Mouse (Mus musculus) forebrain, embryonic 11.5 days (tissue): ENCODE data around the gene Stk11. TPM values are rescaled to one million over a fixed set of nuclear protein-coding genes. Genes with fewer than 3 reads are reported as not detected.

Experiments
- ATAC-seq: fragments of 200-750 bp; cut with Nextera tagmentation; replicated peaks from 2 replicates; pipeline ENCODE4 v1.8.0; 2017; ENCODE audit warnings: moderate TSS enrichment; ENCODE audit not compliant: low FRiP score
- DNase-seq: peaks from one replicate; pipeline ENCODE4 v3.0.0-alpha.2; 2017; ENCODE audit warnings: low spot score
- H3K27ac ChIP-seq: fragments of 300-500 bp; sonication (generic); 2 replicates; pipeline ENCODE4 v1.5.1; 2014; ENCODE audit warnings: low read depth, low read length
- H3K27me3 ChIP-seq: fragments of 300-500 bp; sonication (generic); 2 replicates; pipeline ENCODE4 v1.6.1; 2014; ENCODE audit warnings: mild to moderate bottlenecking, low read length, mixed read lengths; ENCODE audit not compliant: control insufficient read depth, insufficient read depth
- H3K36me3 ChIP-seq: fragments of 300-500 bp; sonication (generic); 2 replicates; pipeline ENCODE4 v1.6.1; 2014; ENCODE audit warnings: mild to moderate bottlenecking, low read length, moderate library complexity, mixed read lengths; ENCODE audit not compliant: control insufficient read depth, insufficient read depth
- H3K4me1 ChIP-seq: fragments of 300-500 bp; sonication (generic); replicated peaks from 2 replicates; pipeline ENCODE4 v1.6.1; 2014; ENCODE audit warnings: low read length, mixed read lengths; ENCODE audit not compliant: control insufficient read depth, insufficient read depth
- H3K4me2 ChIP-seq: fragments of 300-500 bp; sonication (generic); 2 replicates; pipeline ENCODE4 v1.6.1; 2014; ENCODE audit warnings: low read depth, mild to moderate bottlenecking, low read length, moderate library complexity, mixed read lengths; ENCODE audit not compliant: severe bottlenecking
- H3K4me3 ChIP-seq: fragments of 300-500 bp; sonication (generic); 2 replicates; pipeline ENCODE4 v1.5.1; 2014; ENCODE audit warnings: low read depth, low read length
- H3K9ac ChIP-seq: fragments of 300-500 bp; sonication (generic); 2 replicates; pipeline ENCODE4 v1.6.1; 2014; ENCODE audit warnings: low read length
- H3K9me3 ChIP-seq: fragments of 300-500 bp; sonication (generic); 2 replicates; pipeline ENCODE4 v1.6.1; 2016; ENCODE audit warnings: low read length, mixed read lengths; ENCODE audit not compliant: control insufficient read depth
- WGBS: fragments of 180-500 bp; shearing (Covaris S2); extraction: QIAGEN DNeasy Blood & Tissue Kit; methylation state at CpG from one replicate; pipeline ENCODE4 v1.1.7; 2014; 5-methylcytosine and 5-hydroxymethylcytosine counted together
- polyA plus RNA-seq: library from polyadenylated mRNA; unstranded; fragments of >200 nt; fragmentation: Nextera tagmentation; extraction: Ambion mirVana; gene quantifications from 2 replicates; pipeline ENCODE4 v1.2.1, GENCODE M21; 2014

The Stk11 gene
- polyA plus RNA-seq, 1 experiment from 2014 or later: 26.5 TPM

GRCm38 (mm10) chr10:80087483-80087882, 28.1 kb upstream of the Stk11 start:
- 92% methylated on average over 8 of the region's 8 CpGs for WGBS

GRCm38 (mm10) chr10:80089146-80089545, 26.5 kb upstream of the Stk11 start:
- H3K9ac ChIP-seq: no peak overlapping the region
- no peak overlapping the region for H3K4me2 ChIP-seq
- H3K4me1 ChIP-seq: no peaks in the 10 kb centered on the region
- WGBS: 56% methylated on average over 4 of the region's 4 CpGs
- DNase-seq (no peak), ATAC-seq (no peak)
- no peak overlapping the region for H3K27ac ChIP-seq
- no peaks in the 10 kb centered on the region for H3K9me3 ChIP-seq
- H3K4me3 ChIP-seq: no peak overlapping the region
- H3K36me3 ChIP-seq: no peaks in the 10 kb centered on the region
- H3K27me3 ChIP-seq: no peaks in the 10 kb centered on the region

More at GRCm38 (mm10) chr10:80087483-80087882, 28.1 kb upstream of the Stk11 start:
- no peaks in the 10 kb centered on the region for H3K9me3 ChIP-seq
- H3K4me2 ChIP-seq: no peak overlapping the region
- H3K4me3 ChIP-seq: no peak overlapping the region
- ATAC-seq (no peak), DNase-seq (no peak)
- no peaks in the 10 kb centered on the region; the same call in 1 of the 2 replicates for H3K36me3 ChIP-seq
- H3K9ac ChIP-seq: no peak overlapping the region
- H3K27ac ChIP-seq: no peak overlapping the region
- no peaks in the 10 kb centered on the region for H3K27me3 ChIP-seq
- H3K4me1 ChIP-seq: no peaks in the 10 kb centered on the region

- Histone ChIP-seq H3K4me1 (no peaks in the 10 kb centered on the region), H3K36me3 (no peaks in the 10 kb centered on the region), H3K9me3 (no peaks in the 10 kb centered on the region), H3K27ac (no peak overlapping the region), H3K9ac (no peak overlapping the region), H3K4me3 (no peak overlapping the region), H3K27me3 (no peaks in the 10 kb centered on the region), H3K4me2 (no peak overlapping the region)
- ATAC-seq (no peak), DNase-seq (no peak)
- 91% methylated on average over 6 of the region's 6 CpGs for WGBS
These were observed 24.1 kb upstream of the Stk11 start for GRCm38 (mm10) chr10:80091527-80091926.

GRCm38 (mm10) chr10:80092690-80093089, 22.9 kb upstream of the Stk11 start:
- Histone ChIP-seq H3K27ac (no peak overlapping the region), H3K36me3 (no peaks in the 10 kb centered on the region), H3K9ac (no peak overlapping the region), H3K4me2 (no peak overlapping the region), H3K27me3 (no peaks in the 10 kb centered on the region), H3K9me3 (no peaks in the 10 kb centered on the region), H3K4me3 (no peak overlapping the region), H3K4me1 (no peaks in the 10 kb centered on the region)
- ATAC-seq (no peak), DNase-seq (no peak)
- WGBS: 86% methylated on average over 5 of the region's 5 CpGs

- no peak overlapping the region for H3K9ac ChIP-seq
- H3K4me2 ChIP-seq: no peak overlapping the region
- H3K27ac ChIP-seq: no peak overlapping the region
- H3K4me1 ChIP-seq: no peaks in the 10 kb centered on the region
- DNase-seq: no peak
- H3K36me3 ChIP-seq: no peaks in the 10 kb centered on the region
- no peaks in the 10 kb centered on the region for H3K27me3 ChIP-seq
- WGBS: 92% methylated on average over 6 of the region's 6 CpGs
- no peak overlapping the region for H3K4me3 ChIP-seq
- H3K9me3 ChIP-seq: no peaks in the 10 kb centered on the region
- ATAC-seq: no peak
These were observed 21.5 kb upstream of the Stk11 start for GRCm38 (mm10) chr10:80094085-80094484.

- DNase-seq: no peak
- Histone ChIP-seq H3K36me3 (no peaks in the 10 kb centered on the region), H3K4me2 (no peak overlapping the region), H3K4me3 (no peak overlapping the region), H3K27ac (no peak overlapping the region), H3K27me3 (no peaks in the 10 kb centered on the region), H3K9me3 (no peaks in the 10 kb centered on the region), H3K4me1 (no peaks in the 10 kb centered on the region), H3K9ac (no peak overlapping the region)
- ATAC-seq: no peak
- 86% methylated on average over 3 of the region's 3 CpGs for WGBS
These were observed 20.9 kb upstream of the Stk11 start for GRCm38 (mm10) chr10:80094684-80095083.

GRCm38 (mm10) chr10:80095547-80095946, 20.1 kb upstream of the Stk11 start:
- Histone ChIP-seq H3K9me3 (no peaks in the 10 kb centered on the region), H3K4me2 (no peak overlapping the region), H3K27me3 (no peaks in the 10 kb centered on the region), H3K27ac (no peak overlapping the region), H3K4me3 (no peak overlapping the region), H3K9ac (no peak overlapping the region), H3K36me3 (no peaks in the 10 kb centered on the region), H3K4me1 (0 out of 2 replicates have a peak, but pooled peaks cover 2% of the 10 kb centered on the region)
- ATAC-seq (no peak), DNase-seq (no peak)
- whole genome bisulfite sequencing: 92% methylated on average over 5 of the region's 5 CpGs

- H3K4me2 ChIP-seq: no peak overlapping the region
- H3K9me3 ChIP-seq: no peaks in the 10 kb centered on the region
- no peak overlapping the region for H3K27ac ChIP-seq
- DNase-seq: no peak
- no peaks in the 10 kb centered on the region for H3K27me3 ChIP-seq
- peaks cover 8% of the 10 kb centered on the region; the same call in 1 of the 2 replicates for H3K4me1 ChIP-seq
- WGBS: 18% methylated on average over 7 of the region's 7 CpGs
- no peak overlapping the region for H3K9ac ChIP-seq
- H3K36me3 ChIP-seq: no peaks in the 10 kb centered on the region
- no peak overlapping the region for H3K4me3 ChIP-seq
- no peak for ATAC-seq
These were observed 18.3 kb upstream of the Stk11 start for GRCm38 (mm10) chr10:80097275-80097674.

GRCm38 (mm10) chr10:80098630-80099029, 17.0 kb upstream of the Stk11 start:
- no peak overlapping the region for H3K4me2 ChIP-seq
- 91% methylated on average over 5 of the region's 5 CpGs for WGBS
- H3K36me3 ChIP-seq: no peaks in the 10 kb centered on the region
- H3K27me3 ChIP-seq: no peaks in the 10 kb centered on the region
- DNase-seq (no peak), ATAC-seq (no peak)
- no peak overlapping the region for H3K27ac ChIP-seq
- H3K9ac ChIP-seq: no peak overlapping the region
- peaks cover 10% of the 10 kb centered on the region for H3K4me1 ChIP-seq
- no peaks in the 10 kb centered on the region for H3K9me3 ChIP-seq
- H3K4me3 ChIP-seq: no peak overlapping the region
